Mouse (Mus musculus) kidney, embryonic 14.5 days (tissue): ENCODE results near the gene Exosc7. TPM values are rescaled to one million over a fixed set of nuclear protein-coding genes. Genes with fewer than 3 reads are reported as not detected.

Experiments
- ATAC-seq: fragments of 200-750 bp; cut with Nextera tagmentation; 2 replicates; pipeline ENCODE4 v1.8.0; 2017; ENCODE audit warnings: moderate number of reproducible peaks, mild to moderate bottlenecking, moderate TSS enrichment, moderate library complexity; ENCODE audit not compliant: low FRiP score, low TSS enrichment
- H3K27ac ChIP-seq: fragments of 300-500 bp; sonication (generic); 2 replicates; pipeline ENCODE4 v1.5.1; 2014; ENCODE audit warnings: low read depth, mild to moderate bottlenecking, low read length, moderate library complexity, mixed read lengths
- H3K27me3 ChIP-seq: fragments of 300-500 bp; sonication (generic); 2 replicates; pipeline ENCODE4 v1.6.1; 2014; ENCODE audit warnings: mild to moderate bottlenecking, low read length; ENCODE audit not compliant: control insufficient read depth, insufficient read depth
- H3K36me3 ChIP-seq: fragments of 300-500 bp; sonication (generic); 2 replicates; pipeline ENCODE4 v1.6.1; 2014; ENCODE audit warnings: low read length, mixed read lengths; ENCODE audit not compliant: control insufficient read depth, insufficient read depth
- H3K4me1 ChIP-seq: fragments of 300-500 bp; sonication (generic); 2 replicates; pipeline ENCODE4 v1.6.1; 2014; ENCODE audit warnings: low read length, mixed read lengths; ENCODE audit not compliant: control insufficient read depth, insufficient read depth
- H3K4me2 ChIP-seq: fragments of 300-500 bp; sonication (generic); replicated peaks from 2 replicates; pipeline ENCODE4 v1.6.1; 2014; ENCODE audit warnings: low read depth, mild to moderate bottlenecking, low read length
- H3K4me3 ChIP-seq: fragments of 300-500 bp; sonication (generic); 2 replicates; pipeline ENCODE4 v1.5.1; 2014; ENCODE audit warnings: mild to moderate bottlenecking, low read length
- H3K9ac ChIP-seq: fragments of 300-500 bp; sonication (generic); 2 replicates; pipeline ENCODE4 v1.6.1; 2014; ENCODE audit warnings: low read depth, mild to moderate bottlenecking, low read length, moderate library complexity
- H3K9me3 ChIP-seq: fragments of 300-500 bp; sonication (generic); 2 replicates; pipeline ENCODE4 v1.6.1; 2016; ENCODE audit warnings: low read length; ENCODE audit not compliant: control insufficient read depth
- WGBS: fragments of 180-500 bp; shearing (Covaris S2); extraction: QIAGEN DNeasy Blood & Tissue Kit; methylation state at CpG from one replicate; pipeline ENCODE4 v1.1.7; 2014; 5-methylcytosine and 5-hydroxymethylcytosine counted together
- polyA plus RNA-seq: library from polyadenylated mRNA; unstranded; fragments of >200 nt; fragmentation: Nextera tagmentation; extraction: Ambion mirVana; gene quantifications from 2 replicates; pipeline ENCODE4 v1.2.1, GENCODE M21; 2014

Gene Exosc7
- polyA plus RNA-seq: 133 and 156 TPM in 2 replicates

- no peaks in the 10 kb centered on the region for H3K9me3 ChIP-seq
- H3K4me3 ChIP-seq: peak within 1 kb of the TSS; percentile 82
- H3K4me2 ChIP-seq: peak within 1 kb of the TSS; percentile 81
- peak within 1 kb of the TSS; percentile 87 for H3K27ac ChIP-seq
- peaks cover 4% of the 10 kb centered on the region for H3K4me1 ChIP-seq
- ATAC-seq: peak; percentile 94
- peak within 1 kb of the TSS; percentile 94 for H3K9ac ChIP-seq
- H3K27me3 ChIP-seq: no peaks in the 10 kb centered on the region
- H3K36me3 ChIP-seq: peaks cover 14% of the 10 kb centered on the region
- under 1% methylated on average over 78 of the region's 79 CpGs for WGBS
Observed at GRCm38 (mm10) chr9:123112805-123113521, at the start of gene Exosc7, which contains the start of gene Zdhhc3. Gene Exosc7 (plus strand): TSS chr9:123113215. Gene Zdhhc3 (minus strand): TSS chr9:123113205.

GRCm38 (mm10) chr9:123079149-123079548, 33.9 kb upstream of the Exosc7 start:
- ATAC-seq: no peak
- 84% methylated on average over 5 of the region's 5 CpGs for WGBS

GRCm38 (mm10) chr9:123080355-123080754, 32.7 kb upstream of the Exosc7 start:
- no peaks in the 10 kb centered on the region for H3K27me3 ChIP-seq
- H3K4me1 ChIP-seq: no peaks in the 10 kb centered on the region
- no peak overlapping the region for H3K4me3 ChIP-seq
- H3K9me3 ChIP-seq: no peaks in the 10 kb centered on the region
- H3K9ac ChIP-seq: no peak overlapping the region
- H3K4me2 ChIP-seq: no peak overlapping the region
- peak; percentile 36 for ATAC-seq
- WGBS: 79% methylated on average over 7 of the region's 7 CpGs
- H3K36me3 ChIP-seq: peaks cover 72% of the 10 kb centered on the region
- no peak overlapping the region for H3K27ac ChIP-seq

More at GRCm38 (mm10) chr9:123079149-123079548, 33.9 kb upstream of the Exosc7 start:
- Histone ChIP-seq H3K4me2 (no peak overlapping the region), H3K4me1 (no peaks in the 10 kb centered on the region), H3K9me3 (no peaks in the 10 kb centered on the region), H3K27me3 (no peaks in the 10 kb centered on the region), H3K4me3 (no peak overlapping the region), H3K36me3 (peaks cover 65% of the 10 kb centered on the region), H3K9ac (no peak overlapping the region), H3K27ac (no peak overlapping the region)

- H3K36me3 ChIP-seq: peaks cover 77% of the 10 kb centered on the region
- H3K4me1 ChIP-seq: no peaks in the 10 kb centered on the region
- no peak overlapping the region for H3K27ac ChIP-seq
- H3K9me3 ChIP-seq: no peaks in the 10 kb centered on the region
- H3K4me3 ChIP-seq: no peak overlapping the region
- no peaks in the 10 kb centered on the region for H3K27me3 ChIP-seq
- no peak overlapping the region for H3K4me2 ChIP-seq
- H3K9ac ChIP-seq: no peak overlapping the region
- ATAC-seq: peak; percentile 82
- 50% methylated on average over 1 of the region's 1 CpGs for WGBS
Observed at GRCm38 (mm10) chr9:123080796-123081195, 32.2 kb upstream of the Exosc7 start.

- no peaks in the 10 kb centered on the region for H3K4me1 ChIP-seq
- H3K9me3 ChIP-seq: no peaks in the 10 kb centered on the region
- H3K4me3 ChIP-seq: no peak overlapping the region
- H3K4me2 ChIP-seq: no peak overlapping the region
- no peak for ATAC-seq
- no peak overlapping the region for H3K27ac ChIP-seq
- H3K36me3 ChIP-seq: peaks cover 79% of the 10 kb centered on the region
- H3K9ac ChIP-seq: no peak overlapping the region
- H3K27me3 ChIP-seq: no peaks in the 10 kb centered on the region
- 95% methylated on average over 1 of the region's 1 CpGs for WGBS
Observed at GRCm38 (mm10) chr9:123085373-123085772, 27.6 kb upstream of the Exosc7 start.

GRCm38 (mm10) chr9:123087558-123087957, 25.5 kb upstream of the Exosc7 start:
- Histone ChIP-seq H3K36me3 (peaks cover 74% of the 10 kb centered on the region), H3K4me3 (no peak overlapping the region), H3K4me1 (no peaks in the 10 kb centered on the region), H3K9me3 (no peaks in the 10 kb centered on the region), H3K4me2 (no peak overlapping the region), H3K27ac (no peak overlapping the region), H3K27me3 (no peaks in the 10 kb centered on the region), H3K9ac (no peak overlapping the region)
- ATAC-seq: no peak
- 70% methylated on average over 3 of the region's 3 CpGs for WGBS

GRCm38 (mm10) chr9:123090844-123091243, 22.2 kb upstream of the Exosc7 start:
- whole genome bisulfite sequencing: 91% methylated on average over 4 of the region's 4 CpGs
- Histone ChIP-seq H3K27ac (no peak overlapping the region), H3K9ac (no peak overlapping the region), H3K4me3 (no peak overlapping the region), H3K4me2 (no peak overlapping the region), H3K27me3 (no peaks in the 10 kb centered on the region), H3K36me3 (peaks cover 66% of the 10 kb centered on the region), H3K4me1 (no peaks in the 10 kb centered on the region), H3K9me3 (no peaks in the 10 kb centered on the region)
- no peak for ATAC-seq

- Histone ChIP-seq H3K36me3 (peaks cover 62% of the 10 kb centered on the region), H3K4me3 (no peak overlapping the region), H3K27me3 (no peaks in the 10 kb centered on the region), H3K4me1 (no peaks in the 10 kb centered on the region), H3K9me3 (no peaks in the 10 kb centered on the region), H3K4me2 (no peak overlapping the region), H3K27ac (no peak overlapping the region), H3K9ac (no peak overlapping the region)
- WGBS: 96% methylated on average over 16 of the region's 16 CpGs
- no peak for ATAC-seq
Observed at GRCm38 (mm10) chr9:123099631-123100455, 13.2 kb upstream of the Exosc7 start.

- no peak for ATAC-seq
- Histone ChIP-seq H3K9ac (no peak overlapping the region), H3K27ac (no peak overlapping the region), H3K27me3 (no peaks in the 10 kb centered on the region), H3K4me3 (no peak overlapping the region), H3K4me1 (no peaks in the 10 kb centered on the region), H3K4me2 (no peak overlapping the region), H3K36me3 (peaks cover 27% of the 10 kb centered on the region), H3K9me3 (no peaks in the 10 kb centered on the region)
Observed at GRCm38 (mm10) chr9:123103425-123103824, 9.6 kb upstream of the Exosc7 start.
